Mouse (Mus musculus) cerebellum, adult 18-20 months (tissue): ENCODE data around the gene Sema3f.

Experiments
- DNase-seq, 2 experiments: peaks; one replicate each; pipeline ENCODE4 v3.0.0; 2021

Sema3f gene

GRCm38 (mm10) chr9:107631861-107632260 lies 78.4 kb downstream of the Sema3f start:
- DNase-seq, result no peak
